Mouse (Mus musculus): ENCODE measurements around the gene Plk3. TPM values are rescaled to one million over a fixed set of nuclear protein-coding genes. Genes with fewer than 3 reads are reported as not detected.
"Not testable (repeated sequence)": the region's sequence is repeated elsewhere in the genome, so short reads cannot be mapped to it uniquely, and the experiment has no call there.

Gene Plk3
- polyA plus RNA-seq (2016; fragmentation: Nextera tagmentation; extraction: Ambion mirVana) = 2.6 TPM in 2 replicates

- 2% methylated on average over 44 of the region's 48 CpGs for WGBS
- ATAC-seq (ENCODE audit: insufficient number of reproducible peaks, low FRiP score) = peak; percentile 89
- H3K27ac ChIP-seq (ENCODE audit: poor library complexity, severe bottlenecking) = no peak within 1 kb of the TSS
These were observed at the start of gene Plk3 for GRCm38 (mm10) chr4:117133817-117134600. Plk3 (minus strand) TSS chr4:117133963.

GRCm38 (mm10) chr4:117182759-117183096, 49.0 kb upstream of the Plk3 start:
- peak overlapping the region; percentile 78 for H3K9ac ChIP-seq
- peak overlapping the region; percentile 87 for H3K4me3 ChIP-seq
- WGBS = 13% methylated on average over 9 of the region's 9 CpGs
- H3K36me3 ChIP-seq = peaks cover 24% of the 10 kb centered on the region
- H3K4me1 ChIP-seq (replicated peaks) = peaks cover 12% of the 10 kb centered on the region
- not testable (repeated sequence) for H3K27me3 ChIP-seq (replicated peaks); H3K9me3 ChIP-seq (replicated peaks); H3K27ac ChIP-seq (ENCODE audit: poor library complexity, severe bottlenecking)
- H3K4me2 ChIP-seq = peak overlapping the region; percentile 83
- ATAC-seq (ENCODE audit: insufficient number of reproducible peaks, low FRiP score) = peak; percentile 58; the same call in 1 of the 2 replicates

More at GRCm38 (mm10) chr4:117133817-117134600, at the start of gene Plk3:
- Histone ChIP-seq H3K9ac (peak within 1 kb of the TSS; percentile 80), H3K27me3 (replicated peaks) (peaks cover 29% of the 10 kb centered on the region), H3K4me3 (peak within 1 kb of the TSS; percentile 77), H3K9me3 (replicated peaks) (no peaks in the 10 kb centered on the region), H3K4me1 (replicated peaks) (peaks cover 15% of the 10 kb centered on the region), H3K4me2 (peak within 1 kb of the TSS; percentile 94), H3K36me3 (0 out of 2 replicates have a peak, but pooled peaks cover 2% of the 10 kb centered on the region)

- Histone ChIP-seq H3K27ac (ENCODE audit: poor library complexity, severe bottlenecking) (peak within 1 kb of the TSS; percentile 55), H3K9ac (peak within 1 kb of the TSS; percentile 78), H3K4me3 (peak within 1 kb of the TSS; percentile 87), H3K27me3 (replicated peaks) (no peaks in the 10 kb centered on the region), H3K4me1 (replicated peaks) (peaks cover 12% of the 10 kb centered on the region), H3K36me3 (peaks cover 30% of the 10 kb centered on the region), H3K9me3 (replicated peaks) (no peaks in the 10 kb centered on the region), H3K4me2 (peak within 1 kb of the TSS; percentile 83)
- under 1% methylated on average over 42 of the region's 42 CpGs for whole genome bisulfite sequencing
- ATAC-seq (ENCODE audit: insufficient number of reproducible peaks, low FRiP score) = peak; percentile 95
These were observed 48.3 kb upstream of the Plk3 start, which contains the start of gene Kif2c for GRCm38 (mm10) chr4:117181863-117182758. Kif2c (minus strand) TSS chr4:117182639.

GRCm38 (mm10) chr4:117169936-117170335, 36.2 kb upstream of the Plk3 start:
- WGBS = 88% methylated on average over 5 of the region's 5 CpGs
- Histone ChIP-seq H3K4me1 (replicated peaks) (no peaks in the 10 kb centered on the region), H3K9me3 (replicated peaks) (no peaks in the 10 kb centered on the region), H3K27ac (ENCODE audit: poor library complexity, severe bottlenecking) (no peak overlapping the region), H3K9ac (no peak overlapping the region), H3K27me3 (replicated peaks) (no peaks in the 10 kb centered on the region), H3K4me3 (no peak overlapping the region), H3K4me2 (no peak overlapping the region), H3K36me3 (peaks cover 97% of the 10 kb centered on the region)
- no peak for ATAC-seq (ENCODE audit: insufficient number of reproducible peaks, low FRiP score)

- no peak for ATAC-seq (ENCODE audit: insufficient number of reproducible peaks, low FRiP score)
These were observed 27.4 kb upstream of the Plk3 start for GRCm38 (mm10) chr4:117161183-117161582.

GRCm38 (mm10) chr4:117159666-117160065, 25.9 kb upstream of the Plk3 start:
- no peak overlapping the region for H3K27ac ChIP-seq (ENCODE audit: poor library complexity, severe bottlenecking)
- H3K36me3 ChIP-seq = peaks cover 57% of the 10 kb centered on the region
- H3K4me3 ChIP-seq = no peak overlapping the region
- no peak overlapping the region for H3K4me2 ChIP-seq
- no peaks in the 10 kb centered on the region for H3K9me3 ChIP-seq (replicated peaks)
- no peaks in the 10 kb centered on the region for H3K27me3 ChIP-seq (replicated peaks)
- H3K9ac ChIP-seq = no peak overlapping the region
- no peaks in the 10 kb centered on the region; the same call in 1 of the 2 replicates for H3K4me1 ChIP-seq (replicated peaks)
- WGBS = 83% methylated on average over 10 of the region's 10 CpGs
- no peak for ATAC-seq (ENCODE audit: insufficient number of reproducible peaks, low FRiP score)

More at GRCm38 (mm10) chr4:117161183-117161582, 27.4 kb upstream of the Plk3 start:
- Histone ChIP-seq H3K4me2 (no peak overlapping the region), H3K27ac (ENCODE audit: poor library complexity, severe bottlenecking) (no peak overlapping the region), H3K27me3 (replicated peaks) (no peaks in the 10 kb centered on the region), H3K4me3 (no peak overlapping the region), H3K9ac (no peak overlapping the region), H3K4me1 (replicated peaks) (no peaks in the 10 kb centered on the region), H3K36me3 (peaks cover 68% of the 10 kb centered on the region), H3K9me3 (replicated peaks) (no peaks in the 10 kb centered on the region)
- WGBS = 76% methylated on average over 4 of the region's 4 CpGs

GRCm38 (mm10) chr4:117156372-117156771, 22.6 kb upstream of the Plk3 start:
- no peaks in the 10 kb centered on the region for H3K9me3 ChIP-seq (replicated peaks)
- H3K36me3 ChIP-seq = peaks cover 57% of the 10 kb centered on the region
- no peak for ATAC-seq (ENCODE audit: insufficient number of reproducible peaks, low FRiP score)
- WGBS = 29% methylated on average over 6 of the region's 6 CpGs
- no peaks in the 10 kb centered on the region for H3K27me3 ChIP-seq (replicated peaks)
- H3K9ac ChIP-seq = no peak overlapping the region
- peak overlapping the region; percentile 81 for H3K4me2 ChIP-seq
- H3K4me1 ChIP-seq (replicated peaks) = peaks cover 26% of the 10 kb centered on the region
- H3K4me3 ChIP-seq = peak overlapping the region; percentile 97
- H3K27ac ChIP-seq (ENCODE audit: poor library complexity, severe bottlenecking) = peak overlapping the region; percentile 92; the same call in 1 of the 2 replicates

- H3K4me3 ChIP-seq = peak within 1 kb of the TSS; percentile 97
- H3K27me3 ChIP-seq (replicated peaks) = no peaks in the 10 kb centered on the region
- H3K4me2 ChIP-seq = peak within 1 kb of the TSS; percentile 81
- peak within 1 kb of the TSS; percentile 100 for H3K9ac ChIP-seq
- H3K27ac ChIP-seq (ENCODE audit: poor library complexity, severe bottlenecking) = peak within 1 kb of the TSS; percentile 92
- peaks cover 26% of the 10 kb centered on the region for H3K4me1 ChIP-seq (replicated peaks)
- H3K36me3 ChIP-seq = peaks cover 57% of the 10 kb centered on the region
- peak; percentile 92 for ATAC-seq (ENCODE audit: insufficient number of reproducible peaks, low FRiP score)
- no peaks in the 10 kb centered on the region for H3K9me3 ChIP-seq (replicated peaks)
- WGBS = under 1% methylated on average over 52 of the region's 52 CpGs
These were observed 22.1 kb upstream of the Plk3 start, which contains the start of gene Rps8 for GRCm38 (mm10) chr4:117155792-117156355. Rps8 (minus strand) TSS chr4:117156243.

GRCm38 (mm10) chr4:117155020-117155791, 21.4 kb upstream of the Plk3 start:
- Histone ChIP-seq H3K9me3 (replicated peaks) (no peaks in the 10 kb centered on the region), H3K4me1 (replicated peaks) (peaks cover 26% of the 10 kb centered on the region), H3K4me3 (peak overlapping the region; percentile 97), H3K9ac (peak overlapping the region; percentile 100), H3K27me3 (replicated peaks) (no peaks in the 10 kb centered on the region), H3K4me2 (peak overlapping the region; percentile 81), H3K36me3 (peaks cover 57% of the 10 kb centered on the region), H3K27ac (ENCODE audit: poor library complexity, severe bottlenecking) (peak overlapping the region; percentile 92)
- 2% methylated on average over 44 of the region's 44 CpGs for WGBS
- no peak for ATAC-seq (ENCODE audit: insufficient number of reproducible peaks, low FRiP score)

GRCm38 (mm10) chr4:117152714-117153113, 19.0 kb upstream of the Plk3 start:
- Histone ChIP-seq H3K36me3 (peaks cover 63% of the 10 kb centered on the region), H3K9ac (0 out of 2 replicates have a peak overlapping the region, but pooled peaks have one; percentile 45), H3K4me2 (no peak overlapping the region), H3K27ac (ENCODE audit: poor library complexity, severe bottlenecking) (no peak overlapping the region), H3K27me3 (replicated peaks) (no peaks in the 10 kb centered on the region), H3K9me3 (replicated peaks) (no peaks in the 10 kb centered on the region), H3K4me3 (no peak overlapping the region), H3K4me1 (replicated peaks) (peaks cover 26% of the 10 kb centered on the region)
- WGBS = 76% methylated on average over 5 of the region's 5 CpGs
- no peak for ATAC-seq (ENCODE audit: insufficient number of reproducible peaks, low FRiP score)
